Mouse (Mus musculus) bone marrow macrophage, adult 2 months (primary cell): ENCODE results near the gene Plekhg6.

Source experiments
- CTCF ChIP-seq: IDR thresholded peaks from 2 replicates; pipeline ENCODE4 v1.5.1; 2012; ENCODE audit warnings: low read depth, mild to moderate bottlenecking, low read length, moderate library complexity
- POLR2A ChIP-seq: IDR thresholded peaks from 2 replicates; pipeline ENCODE4 v1.6.1; 2012; ENCODE audit warnings: mild to moderate bottlenecking, low read depth, low read length, borderline replicate concordance

DNA sequence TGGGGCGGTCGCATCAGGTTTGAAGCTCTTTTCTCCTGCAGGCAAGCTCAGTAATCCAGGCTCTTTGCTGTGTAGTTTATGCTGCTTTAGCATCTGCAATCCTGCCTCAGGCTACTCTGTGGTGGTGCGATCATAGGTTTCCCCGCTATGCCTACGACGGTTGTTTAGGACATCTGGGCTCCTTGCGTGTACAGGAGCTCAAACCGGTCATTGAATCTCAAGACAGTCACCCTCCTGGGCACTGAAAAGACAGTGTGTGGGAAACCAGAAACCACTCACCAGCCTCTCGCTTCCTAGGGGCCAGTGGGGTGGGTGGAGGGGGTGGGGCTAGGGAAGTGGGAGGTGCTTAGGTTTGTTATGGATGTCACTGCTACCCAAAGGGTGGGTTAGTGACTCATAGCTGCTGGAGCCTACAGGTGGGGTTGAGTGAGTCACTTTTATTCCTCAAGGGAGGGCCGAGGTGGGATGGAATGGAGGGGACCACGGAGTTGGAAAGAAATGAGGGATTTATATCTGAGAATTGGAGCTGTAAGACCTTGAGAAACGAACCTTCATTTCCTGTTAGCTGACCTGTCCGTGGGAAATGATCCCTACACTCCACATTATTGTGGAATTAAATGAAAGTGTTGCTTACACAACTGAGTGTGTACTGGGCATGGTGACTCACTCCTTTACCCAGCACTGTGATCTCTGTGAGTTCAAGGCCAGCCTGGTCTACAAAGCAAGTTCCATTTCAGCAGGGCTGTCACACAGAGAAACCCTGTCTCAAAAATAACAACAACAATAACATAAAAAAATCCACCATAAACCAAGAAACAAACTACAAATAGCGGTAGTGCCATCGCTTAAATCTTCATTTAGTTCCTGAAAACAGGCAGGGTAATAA, 44.9 kb upstream of the Plekhg6 start:
- no peak for TF ChIP-seq POLR2A
- TF ChIP-seq CTCF: no peak
